Mouse (Mus musculus): ENCODE data around the gene Vmn1r30. TPM values are rescaled to one million over a fixed set of nuclear protein-coding genes. Genes with fewer than 3 reads are reported as not detected.

The Vmn1r30 gene
- not detected for polyA plus RNA-seq (2017; shearing (Covaris generic))

DNA sequence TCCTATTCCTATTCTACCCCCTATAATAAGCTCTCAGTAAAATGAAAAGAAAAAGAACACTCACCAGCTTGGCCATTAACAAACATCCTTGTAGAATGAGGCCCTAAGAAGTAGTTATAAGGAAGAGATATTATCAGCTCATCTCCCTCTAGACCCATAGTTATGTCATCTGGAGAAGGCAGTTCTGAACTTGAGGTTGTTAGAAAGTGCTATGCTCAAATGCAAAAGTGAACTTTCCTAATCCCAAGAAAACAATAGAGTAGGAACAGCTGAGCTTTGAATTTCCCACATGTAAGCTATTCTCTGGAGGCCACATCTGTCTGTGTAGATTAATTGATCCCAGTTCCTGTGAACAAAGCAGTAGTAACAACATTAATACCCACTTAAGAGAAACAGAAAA lies at the start of gene Vmn1r30:
Vmn1r30 (minus strand) TSS at position 101 of the 400 bp plus-strand sequence.
- no peak for ATAC-seq

DNA sequence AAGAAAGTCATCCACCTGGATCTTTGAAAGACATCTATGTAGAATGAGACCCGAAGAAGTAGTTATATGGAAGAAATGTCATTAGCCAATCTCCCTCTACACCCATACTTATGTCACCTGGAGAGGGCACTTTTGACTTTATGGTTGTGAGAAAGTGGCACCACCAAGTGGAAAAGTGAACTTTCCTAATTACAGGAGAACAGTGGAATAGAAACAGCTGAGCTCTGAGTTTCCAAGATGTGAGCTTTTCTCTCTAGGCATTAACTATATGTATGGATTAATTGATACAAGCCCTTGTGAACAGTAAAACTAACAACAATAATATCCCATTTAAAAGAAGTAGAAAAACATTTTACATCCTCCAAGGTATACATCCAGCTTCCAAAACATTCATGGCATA lies 32.0 kb upstream of the Vmn1r30 start, which contains the start of gene Vmn1r31:
Vmn1r31 (minus strand) TSS at position 101 of the 400 bp plus-strand sequence.
- ATAC-seq, result no peak

Other genes starting within 250 kb of the Vmn1r30 start
- gene Vmn1r27, start 224.6 kb downstream of the Vmn1r30 start, polyA plus RNA-seq (2017; shearing (Covaris generic)), result not detected
- not detected for gene Vmn1r28, start 181.3 kb downstream of the Vmn1r30 start, polyA plus RNA-seq (2017; shearing (Covaris generic))
- not detected for gene Vmn1r29, start 141.8 kb downstream of the Vmn1r30 start, polyA plus RNA-seq (2017; shearing (Covaris generic))
- gene Vmn1r31, start 31.9 kb upstream of the Vmn1r30 start, polyA plus RNA-seq (2017; shearing (Covaris generic)), result not detected
- 10 to 100 TPM; 14.9 to 15.6 TPM for gene Abcg2, start 141.1 kb upstream of the Vmn1r30 start, polyA plus RNA-seq (2017; shearing (Covaris generic))